Mouse (Mus musculus) limb, embryonic 12.5 days (tissue): ENCODE measurements around the gene Mturn. TPM values are rescaled to one million over a fixed set of nuclear protein-coding genes. Genes with fewer than 3 reads are reported as not detected.

ENCODE experiments used
- ATAC-seq: fragments of 200-750 bp; cut with Nextera tagmentation; 2 replicates; pipeline ENCODE4 v1.8.0; 2017; ENCODE audit warnings: low read depth, moderate TSS enrichment; ENCODE audit not compliant: insufficient number of reproducible peaks, insufficient read depth, low FRiP score, low TSS enrichment
- H3K27ac ChIP-seq: fragments of 300-500 bp; sonication (generic); 2 replicates; pipeline ENCODE4 v1.5.1; 2016; ENCODE audit warnings: mild to moderate bottlenecking, moderate library complexity
- H3K27me3 ChIP-seq: fragments of 300-500 bp; sonication (generic); 2 replicates; pipeline ENCODE4 v1.6.1; 2016; ENCODE audit warnings: mild to moderate bottlenecking, moderate library complexity
- H3K36me3 ChIP-seq: fragments of 300-500 bp; sonication (generic); 2 replicates; pipeline ENCODE4 v1.6.1; 2016; ENCODE audit warnings: mild to moderate bottlenecking, moderate library complexity
- H3K4me1 ChIP-seq: fragments of 300-500 bp; sonication (generic); replicated peaks from 2 replicates; pipeline ENCODE4 v1.6.1; 2016
- H3K4me2 ChIP-seq: fragments of 300-500 bp; sonication (generic); 2 replicates; pipeline ENCODE4 v1.6.1; 2016; ENCODE audit warnings: mild to moderate bottlenecking, moderate library complexity
- H3K4me3 ChIP-seq: fragments of 300-500 bp; sonication (generic); replicated peaks from 2 replicates; pipeline ENCODE4 v1.5.1; 2016; ENCODE audit warnings: mild to moderate bottlenecking
- H3K9ac ChIP-seq: fragments of 300-500 bp; sonication (generic); replicated peaks from 2 replicates; pipeline ENCODE4 v1.6.1; 2016; ENCODE audit warnings: mild to moderate bottlenecking, moderate library complexity
- H3K9me3 ChIP-seq: fragments of 300-500 bp; sonication (generic); 2 replicates; pipeline ENCODE4 v1.6.1; 2016; ENCODE audit warnings: mild to moderate bottlenecking, moderate library complexity
- WGBS: fragments of 180-500 bp; shearing (Covaris S2); methylation state at CpG from one replicate; pipeline ENCODE4 v1.1.7; 2016; 5-methylcytosine and 5-hydroxymethylcytosine counted together
- polyA plus RNA-seq: library from polyadenylated mRNA; unstranded; fragments of >200 nt; fragmentation: Nextera tagmentation; extraction: Ambion mirVana; gene quantifications from 2 replicates; pipeline ENCODE4 v1.2.1, GENCODE M21; 2016

The Mturn gene
- polyA plus RNA-seq, 1 experiment from 2014 or later = 12.9 TPM

DNA sequence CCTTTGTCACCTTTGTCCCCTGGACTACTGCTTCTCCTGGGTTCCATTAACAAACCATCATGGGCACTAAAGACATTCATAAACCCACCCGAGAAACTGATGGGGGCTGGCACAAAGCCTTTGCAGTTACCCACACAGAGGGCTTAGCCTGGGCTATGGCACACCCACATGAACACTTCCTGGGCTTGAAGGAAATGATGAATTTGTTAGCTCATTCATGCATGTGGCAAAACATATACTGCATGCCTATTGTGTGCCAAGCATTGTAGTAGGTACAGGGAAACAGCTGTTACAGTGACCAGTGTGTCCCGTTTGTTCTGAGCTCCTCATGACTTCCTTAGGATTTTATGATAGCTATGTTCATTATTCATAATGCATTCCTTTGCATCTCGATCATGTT, 55.8 kb downstream of the Mturn start:
- Histone ChIP-seq H3K9ac (no peak overlapping the region), H3K4me3 (no peak overlapping the region), H3K9me3 (no peaks in the 10 kb centered on the region), H3K27me3 (no peaks in the 10 kb centered on the region), H3K36me3 (no peaks in the 10 kb centered on the region), H3K27ac (no peak overlapping the region), H3K4me2 (no peak overlapping the region), H3K4me1 (no peaks in the 10 kb centered on the region)
- 77% methylated on average over 3 of the region's 3 CpGs for WGBS
- ATAC-seq = no peak

DNA sequence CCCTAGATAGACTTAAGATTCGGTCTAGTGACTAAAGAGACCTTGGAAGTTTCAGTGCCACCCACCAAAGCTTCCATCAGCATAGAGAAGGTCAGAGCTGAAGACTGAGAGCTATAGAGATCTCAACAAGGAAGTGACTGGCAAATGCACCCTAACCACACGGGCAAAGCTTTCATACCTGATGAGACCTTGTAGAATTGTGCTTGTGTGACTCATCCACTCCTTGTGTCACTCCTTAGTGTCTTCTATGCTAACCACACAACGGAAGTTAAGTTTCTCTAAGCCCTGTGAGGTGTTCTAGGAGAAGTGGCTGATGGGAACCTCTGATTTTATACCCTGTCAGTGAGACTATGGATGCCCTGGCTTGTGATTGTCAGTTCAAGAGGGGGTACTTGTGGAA, 56.3 kb downstream of the Mturn start:
- Histone ChIP-seq H3K4me1 (no peaks in the 10 kb centered on the region), H3K9ac (no peak overlapping the region), H3K4me3 (no peak overlapping the region), H3K4me2 (no peak overlapping the region), H3K27me3 (no peaks in the 10 kb centered on the region), H3K9me3 (no peaks in the 10 kb centered on the region), H3K27ac (no peak overlapping the region), H3K36me3 (no peaks in the 10 kb centered on the region)
- no peak for ATAC-seq
- 81% methylated on average over 3 of the region's 3 CpGs for WGBS

DNA sequence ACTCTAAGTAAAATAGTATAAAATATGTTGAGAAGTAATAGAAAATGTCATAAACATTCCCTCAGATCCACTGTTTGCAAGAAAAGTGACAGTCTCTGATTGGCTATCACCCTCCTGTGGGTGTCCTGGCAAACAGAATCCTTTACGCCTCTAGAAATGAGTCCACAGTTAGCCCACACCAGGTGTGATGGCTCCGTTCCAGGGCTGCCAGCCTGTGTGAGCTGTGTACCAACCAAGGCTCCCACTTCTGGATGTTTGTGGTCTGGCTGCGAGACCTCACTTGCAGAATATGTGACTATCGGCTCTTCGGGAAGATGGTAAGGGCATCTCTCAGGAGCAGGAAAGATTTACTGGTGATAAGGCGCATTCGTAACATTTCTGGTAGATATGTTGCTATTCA, 67.6 kb downstream of the Mturn start:
- no peak overlapping the region for H3K4me3 ChIP-seq
- no peaks in the 10 kb centered on the region for H3K9me3 ChIP-seq
- no peak for ATAC-seq
- no peak overlapping the region for H3K9ac ChIP-seq
- H3K27ac ChIP-seq = no peak overlapping the region
- H3K36me3 ChIP-seq = no peaks in the 10 kb centered on the region
- no peaks in the 10 kb centered on the region for H3K27me3 ChIP-seq
- H3K4me1 ChIP-seq = no peaks in the 10 kb centered on the region
- WGBS = 87% methylated on average over 7 of the region's 7 CpGs
- no peak overlapping the region for H3K4me2 ChIP-seq

- H3K27me3 ChIP-seq = no peaks in the 10 kb centered on the region
- no peaks in the 10 kb centered on the region for H3K4me1 ChIP-seq
- H3K27ac ChIP-seq = no peak overlapping the region
- no peaks in the 10 kb centered on the region for H3K9me3 ChIP-seq
- H3K4me2 ChIP-seq = no peak overlapping the region
- no peak overlapping the region for H3K9ac ChIP-seq
- ATAC-seq = no peak
- no peaks in the 10 kb centered on the region for H3K36me3 ChIP-seq
- no peak overlapping the region for H3K4me3 ChIP-seq
- WGBS = 88% methylated on average over 4 of the region's 4 CpGs
Measured at GRCm38 (mm10) chr6:54751621-54752020, 70.2 kb downstream of the Mturn start.

GRCm38 (mm10) chr6:54752076-54752475, 70.7 kb downstream of the Mturn start:
- H3K27ac ChIP-seq = no peak overlapping the region
- no peak for ATAC-seq
- no peak overlapping the region for H3K4me2 ChIP-seq
- no peak overlapping the region for H3K9ac ChIP-seq
- H3K4me3 ChIP-seq = no peak overlapping the region
- no peaks in the 10 kb centered on the region for H3K4me1 ChIP-seq
- H3K27me3 ChIP-seq = no peaks in the 10 kb centered on the region
- H3K36me3 ChIP-seq = no peaks in the 10 kb centered on the region
- no peaks in the 10 kb centered on the region for H3K9me3 ChIP-seq
- 73% methylated on average over 3 of the region's 3 CpGs for WGBS

Other genes with a start within 250 kb of the Mturn start
- 13.9 and 15.0 TPM in 2 replicates for gene Scrn1, start 115.1 kb upstream of the Mturn start, polyA plus RNA-seq
- gene Plekha8, start 86.5 kb upstream of the Mturn start, polyA plus RNA-seq = 24.6 and 26.3 TPM in 2 replicates
- gene Fkbp14, start 84.3 kb upstream of the Mturn start, polyA plus RNA-seq = 25.2 and 26.1 TPM in 2 replicates
- 3.1 and 3.9 TPM in 2 replicates for gene Znrf2, start 135.3 kb downstream of the Mturn start, polyA plus RNA-seq